Mouse (Mus musculus): ENCODE results near the gene Mat2a.
A peak's percentile ranks its signal among the peaks of the same experiment; 100 is the strongest.
"Not testable (repeated sequence)": the region's sequence is repeated elsewhere in the genome, so short reads cannot be mapped to it uniquely, and the experiment has no call there.

Mat2a gene

GRCm38 (mm10) chr6:72456567-72456966 is 17.2 kb upstream of the Mat2a start:
- no peak for DNase-seq (ENCODE audit: low read depth, low spot score)

GRCm38 (mm10) chr6:72454833-72455373 is 15.5 kb upstream of the Mat2a start:
- no peak for DNase-seq (ENCODE audit: low read depth, low spot score)

DNA sequence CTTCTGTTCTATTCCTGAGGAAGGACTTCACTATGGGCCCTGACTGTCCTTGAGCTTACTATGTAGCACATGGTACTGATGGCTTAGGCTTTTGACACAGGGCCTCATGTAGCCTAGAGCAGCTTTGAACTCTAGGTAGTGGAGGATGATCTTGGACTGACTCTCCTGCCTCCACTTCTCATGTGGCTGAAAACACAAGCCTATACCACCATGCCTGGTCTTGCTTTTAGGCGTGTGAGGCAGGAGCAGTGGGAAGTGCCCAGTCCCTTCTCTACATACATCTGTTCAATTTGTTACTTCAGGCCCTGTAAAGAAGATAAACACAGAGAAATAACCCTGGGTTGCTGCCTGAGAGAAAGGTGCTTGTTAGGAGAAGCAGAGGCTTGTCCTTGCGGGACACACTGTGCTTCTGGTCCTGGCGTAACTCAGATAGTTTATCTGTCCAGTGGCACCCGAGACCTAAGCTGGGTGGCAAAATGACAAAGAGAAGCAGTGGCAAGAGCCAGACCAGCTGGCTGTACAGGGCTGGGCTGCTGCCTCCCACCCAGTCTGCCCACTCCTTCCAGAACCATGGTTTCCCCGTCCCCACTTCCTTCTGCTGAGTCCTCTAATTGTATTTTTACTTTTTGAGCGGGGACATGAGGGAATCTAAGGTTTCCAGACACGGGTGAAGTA is 14.9 kb upstream of the Mat2a start:
- DNase-seq (ENCODE audit: low read depth, low spot score) = no peak

DNA sequence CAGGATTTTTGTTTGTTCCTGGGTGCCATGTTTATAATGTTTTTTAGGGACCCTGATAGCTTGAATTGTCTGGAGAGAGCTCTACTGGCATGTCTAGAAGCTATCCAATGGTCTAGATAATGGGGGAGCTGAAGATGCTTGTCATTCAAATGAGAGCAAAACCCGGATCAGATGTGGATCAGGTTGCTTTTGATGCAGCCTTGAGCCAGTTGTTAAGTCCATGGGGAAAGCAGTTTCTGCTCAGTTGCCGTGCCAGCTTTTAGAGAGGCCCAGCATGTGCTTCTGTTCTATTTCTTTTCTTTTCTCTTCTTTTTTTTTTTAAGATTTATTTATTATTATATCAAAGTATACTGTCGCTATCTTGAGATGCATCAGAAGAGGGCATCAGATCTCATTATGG is 14.2 kb upstream of the Mat2a start:
- DNase-seq (ENCODE audit: low read depth, low spot score) = peak; percentile 33

- DNase-seq (ENCODE audit: low read depth, low spot score) = peak; percentile 70
Observed at GRCm38 (mm10) chr6:72452329-72452728, 13.0 kb upstream of the Mat2a start.

- not testable (repeated sequence) for DNase-seq (ENCODE audit: low read depth, low spot score)
Observed at GRCm38 (mm10) chr6:72451778-72452177, 12.4 kb upstream of the Mat2a start.

DNA sequence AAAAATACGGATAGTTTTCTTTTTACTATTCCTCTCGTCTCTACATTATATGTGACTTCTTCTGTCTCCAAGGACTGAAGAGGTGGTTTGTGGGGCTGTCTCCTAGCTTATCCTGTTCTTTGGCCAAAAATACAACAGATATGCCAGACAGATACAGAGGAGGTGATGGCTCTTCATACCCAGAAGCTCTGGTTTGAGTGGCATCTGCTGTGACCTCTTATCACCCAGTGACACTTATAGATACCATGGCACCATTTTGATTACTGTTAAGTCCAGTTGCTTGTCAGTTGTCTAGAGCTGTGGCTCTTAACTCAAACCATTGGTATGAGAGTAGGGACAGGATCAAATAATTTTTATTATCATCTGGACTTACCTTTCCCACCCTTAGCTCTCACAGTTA is 8.1 kb upstream of the Mat2a start:
- no peak for DNase-seq (ENCODE audit: low read depth, low spot score)

GRCm38 (mm10) chr6:72445011-72445410 is 5.7 kb upstream of the Mat2a start:
- DNase-seq (ENCODE audit: low read depth, low spot score) = no peak

DNA sequence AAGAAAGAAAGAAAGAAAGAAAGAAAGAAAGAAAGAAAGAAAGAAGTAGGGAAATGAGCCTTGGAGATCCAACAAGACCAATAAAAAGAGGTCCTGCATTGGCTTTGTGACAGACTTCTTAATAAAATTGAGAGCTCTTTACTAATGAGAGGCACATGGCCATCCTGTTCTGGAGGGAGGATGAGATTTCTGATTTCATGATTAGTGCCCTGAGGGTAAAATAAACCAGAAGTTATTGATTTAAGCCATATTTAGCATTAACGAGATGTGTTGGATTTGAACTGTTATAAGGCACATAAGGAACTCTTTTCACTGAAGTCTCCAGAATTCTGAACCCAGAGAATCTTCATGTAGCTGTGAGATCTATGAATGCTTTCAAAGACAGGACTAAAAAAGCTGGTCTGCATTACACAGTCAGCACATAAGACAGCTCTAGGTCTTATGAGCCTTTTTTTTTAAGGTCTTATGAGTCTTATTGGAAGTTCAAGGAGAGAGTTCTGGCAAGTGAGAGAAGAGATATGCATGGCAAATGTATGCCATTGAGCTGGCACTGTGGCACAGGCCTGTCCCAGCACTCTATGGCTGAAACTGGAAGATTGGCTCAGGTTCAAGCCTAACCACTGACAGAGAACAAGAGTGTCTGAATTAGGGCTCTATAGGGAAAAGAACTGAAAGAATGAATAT is 3.7 kb upstream of the Mat2a start:
- DNase-seq (ENCODE audit: low read depth, low spot score) = no peak

DNA sequence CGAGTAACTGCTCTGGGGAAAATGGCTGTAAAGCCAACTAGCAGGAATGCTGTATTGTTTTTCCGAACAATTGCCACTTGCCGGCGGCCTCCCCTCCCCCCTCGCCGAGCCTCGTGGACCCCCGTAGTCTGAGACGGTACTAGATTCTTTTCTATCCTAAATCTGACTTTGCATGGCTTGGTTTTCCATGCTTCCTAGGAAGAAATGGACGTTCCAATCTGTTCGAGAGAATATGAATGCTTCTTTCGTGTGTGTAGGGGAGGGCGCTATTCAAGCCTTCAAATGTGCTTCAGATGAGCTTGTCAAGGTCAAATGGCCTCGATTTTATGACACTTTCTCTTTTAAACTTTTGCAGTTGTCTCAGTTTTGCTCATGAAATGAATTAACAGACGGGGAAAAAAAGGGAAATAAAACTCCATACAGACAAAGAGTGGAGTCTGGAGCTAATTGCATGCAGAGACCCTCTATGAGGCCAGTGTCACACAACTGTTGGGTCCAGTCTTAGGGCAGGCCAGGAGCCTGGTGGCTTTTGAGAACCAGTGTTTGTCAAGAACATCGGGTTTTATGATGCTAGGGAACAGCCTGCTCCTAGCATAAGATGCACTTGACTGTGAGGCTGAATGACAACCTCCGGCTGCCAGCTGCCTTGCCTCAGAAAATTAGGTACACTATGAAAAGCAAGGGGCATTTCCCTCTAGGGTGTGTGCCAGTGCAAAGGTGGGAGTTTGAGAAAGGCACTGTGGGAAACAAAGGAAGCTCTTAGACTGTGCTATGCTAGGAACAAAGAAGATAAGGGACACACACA is 1.0 kb upstream of the Mat2a start:
- DNase-seq (ENCODE audit: low read depth, low spot score) = peak; percentile 47

DNA sequence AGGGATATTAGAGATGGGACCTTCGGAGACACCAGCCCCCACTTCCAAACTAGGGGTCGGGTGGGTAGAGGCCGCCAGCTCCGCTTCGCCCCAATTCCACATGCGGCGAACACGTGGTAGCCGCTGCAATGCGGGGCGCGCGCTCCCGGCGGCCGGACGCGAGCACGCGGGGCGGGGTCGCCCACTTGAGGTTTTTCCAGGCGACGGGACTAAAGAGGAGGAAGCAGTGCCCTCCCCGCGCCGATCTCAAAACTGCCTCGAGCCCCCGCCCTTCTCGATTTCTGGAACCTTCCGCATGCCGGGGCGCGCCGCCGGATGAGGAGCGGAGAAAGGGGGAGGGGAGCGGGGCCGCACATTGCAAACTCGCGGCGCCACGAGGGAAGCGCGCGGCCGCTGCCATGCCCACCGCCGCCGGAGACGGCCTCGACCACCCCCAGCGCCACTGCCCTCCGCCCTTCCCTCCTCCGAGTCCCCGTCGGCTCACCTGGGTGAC is 450 bp downstream of the Mat2a start:
- DNase-seq (ENCODE audit: low read depth, low spot score) = peak; percentile 91

DNA sequence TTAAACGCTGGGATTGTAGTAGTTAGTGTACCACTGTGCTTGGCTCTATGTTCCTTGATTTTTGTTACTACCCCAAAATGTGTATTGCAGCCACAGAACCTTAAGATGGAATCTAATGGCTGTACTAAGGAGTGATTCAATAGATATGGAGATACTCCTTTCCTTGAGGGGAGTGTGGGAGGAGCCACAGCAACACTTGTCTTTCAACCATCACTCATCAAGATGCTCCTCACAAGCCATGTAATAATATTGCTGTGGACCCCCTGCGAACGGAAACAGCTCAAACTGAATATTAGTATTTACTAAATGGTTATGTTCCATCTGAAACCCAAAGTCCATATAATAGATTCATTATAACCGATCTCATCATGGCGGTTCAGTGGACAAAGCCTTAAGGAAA is 1.1 kb downstream of the Mat2a start:
- DNase-seq (ENCODE audit: low read depth, low spot score) = peak; percentile 79

GRCm38 (mm10) chr6:72432153-72432552 is 7.2 kb downstream of the Mat2a start:
- peak; percentile 27 for DNase-seq (ENCODE audit: low read depth, low spot score)

DNA sequence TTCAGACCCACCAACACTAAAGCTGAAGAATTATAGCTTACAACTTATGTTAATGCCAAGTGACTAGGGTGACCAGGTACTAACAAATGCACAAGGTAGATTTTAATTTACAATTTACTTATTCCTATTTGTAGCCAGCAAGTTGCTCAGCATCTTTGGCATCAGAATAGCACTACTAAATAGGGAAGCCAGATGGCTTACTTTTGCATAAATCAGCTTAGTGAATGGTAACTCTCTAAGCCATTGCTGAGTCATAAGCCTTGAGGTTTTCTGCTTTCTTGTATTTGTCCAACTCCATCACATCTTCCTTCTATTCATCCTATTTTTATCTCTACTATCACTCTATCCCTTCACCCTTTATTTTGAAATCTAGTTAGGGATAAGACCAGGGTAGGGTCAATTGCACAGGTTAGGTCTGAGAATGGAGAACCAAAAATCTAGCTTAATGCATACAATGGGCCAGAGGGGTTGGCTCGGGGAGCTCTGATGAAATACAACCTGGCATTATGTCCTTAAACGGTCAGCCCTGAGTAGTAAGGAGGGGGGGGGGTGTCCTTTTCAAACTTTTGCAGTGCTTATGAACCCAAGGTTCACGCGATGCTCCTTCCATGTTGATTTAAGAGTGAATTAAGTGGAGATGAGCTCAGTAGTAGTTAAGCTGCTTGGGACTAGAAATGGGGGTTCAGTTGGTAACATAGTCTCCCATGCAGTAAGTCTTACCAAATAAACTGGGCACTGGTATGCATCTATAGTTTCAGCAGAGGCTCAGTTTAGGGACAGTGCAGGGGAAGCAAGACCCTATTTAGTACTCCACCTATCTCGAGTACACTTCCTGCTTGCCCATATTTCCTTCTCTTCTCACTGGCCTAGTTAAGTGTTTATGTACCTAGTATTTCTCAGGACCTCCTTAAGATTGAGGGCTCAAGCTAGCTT is 8.1 kb downstream of the Mat2a start:
- peak; percentile 49 for DNase-seq (ENCODE audit: low read depth, low spot score)

GRCm38 (mm10) chr6:72429061-72429842 is 10.1 kb downstream of the Mat2a start:
- DNase-seq (ENCODE audit: low read depth, low spot score) = peak; percentile 37

DNA sequence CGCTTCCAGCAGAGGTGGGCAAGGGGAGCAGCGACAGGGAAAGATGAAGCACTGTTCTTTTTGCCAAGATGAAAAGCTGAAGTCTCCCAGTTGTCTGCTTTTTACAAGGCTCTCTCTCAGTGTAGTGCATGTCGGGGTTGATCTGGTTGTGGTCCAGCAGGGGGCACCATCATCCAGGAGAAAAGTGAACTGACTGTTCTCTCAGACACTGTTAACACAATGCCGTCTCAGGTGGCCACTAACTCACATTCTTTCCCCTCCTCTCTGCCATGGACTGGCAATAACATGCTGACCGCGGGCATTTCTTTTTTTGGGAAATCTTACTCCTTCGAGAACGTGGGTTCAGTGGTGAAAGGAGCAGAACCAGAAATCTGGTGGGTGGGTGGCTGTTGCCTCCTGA is 11.3 kb downstream of the Mat2a start:
- peak; percentile 82 for DNase-seq (ENCODE audit: low read depth, low spot score)

DNA sequence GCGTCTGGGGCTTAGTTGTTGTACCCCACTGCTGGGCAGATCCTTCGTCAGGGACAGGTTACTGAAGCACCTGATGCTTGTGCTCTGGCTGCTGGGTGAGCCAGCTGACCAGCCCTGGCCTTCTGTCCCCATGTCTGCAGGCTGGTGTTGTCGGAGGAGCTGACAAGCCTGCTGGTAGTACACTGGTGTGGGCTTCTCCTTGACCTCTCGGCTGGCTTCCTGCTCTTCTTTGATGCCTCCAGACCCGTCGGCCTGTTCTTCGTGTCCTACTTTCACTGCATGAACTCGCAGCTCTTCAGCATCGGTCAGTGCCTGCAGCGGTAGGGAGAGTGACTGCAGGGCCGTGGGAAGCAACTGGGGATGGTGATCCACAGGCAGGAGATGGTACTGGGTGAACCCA is 13.7 kb downstream of the Mat2a start:
- DNase-seq (ENCODE audit: low read depth, low spot score) = no peak

- DNase-seq (ENCODE audit: low read depth, low spot score) = no peak
Observed at GRCm38 (mm10) chr6:72420901-72421300, 18.5 kb downstream of the Mat2a start.

GRCm38 (mm10) chr6:72419806-72420205 is 19.6 kb downstream of the Mat2a start:
- no peak for DNase-seq (ENCODE audit: low read depth, low spot score)

- no peak for DNase-seq (ENCODE audit: low read depth, low spot score)
Observed at GRCm38 (mm10) chr6:72418279-72418678, 21.1 kb downstream of the Mat2a start.
